Mouse (Mus musculus) lung, adult 18-20 months (tissue): Measurements from ENCODE around the gene Catsper3.

Experiments
- DNase-seq, 2 experiments: peaks; one replicate each; pipeline ENCODE4 v3.0.0; 2022; ENCODE audit warnings: mixed read lengths in 2 of 2

Catsper3 gene

DNA sequence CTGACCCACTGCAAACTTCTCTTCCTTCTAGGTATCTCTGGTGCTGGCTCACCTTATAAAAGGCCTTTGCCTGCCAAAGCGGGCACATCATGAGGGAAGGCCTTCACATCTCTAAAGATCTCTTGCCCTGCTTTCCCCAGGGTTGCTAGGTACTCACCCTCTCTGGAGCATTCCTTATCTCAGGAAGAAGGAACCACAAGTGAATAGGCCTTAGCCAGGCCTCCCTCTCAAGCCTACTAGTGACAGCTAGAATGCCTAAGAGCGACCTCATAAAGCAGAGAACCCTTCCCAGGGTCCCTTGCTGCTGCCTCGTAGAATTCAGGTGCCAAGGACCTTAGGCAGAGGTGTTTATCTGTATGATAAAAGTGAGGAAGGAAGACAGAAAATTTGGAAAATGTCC lies at the start of gene Catsper3:
TSS of gene Catsper3 (plus strand) at position 301 of the 400 bp plus-strand sequence.
- DNase-seq = no peak

GRCm38 (mm10) chr13:55737885-55738284 lies 46.5 kb upstream of the Catsper3 start:
- no peak for DNase-seq

GRCm38 (mm10) chr13:55742306-55742705 lies 42.1 kb upstream of the Catsper3 start:
- no peak for DNase-seq

GRCm38 (mm10) chr13:55754380-55754779 lies 30.0 kb upstream of the Catsper3 start:
- no peak for DNase-seq

GRCm38 (mm10) chr13:55756789-55757188 lies 27.6 kb upstream of the Catsper3 start:
- no peak for DNase-seq

- DNase-seq = no peak
Observed at GRCm38 (mm10) chr13:55757645-55758044, 26.7 kb upstream of the Catsper3 start.

DNA sequence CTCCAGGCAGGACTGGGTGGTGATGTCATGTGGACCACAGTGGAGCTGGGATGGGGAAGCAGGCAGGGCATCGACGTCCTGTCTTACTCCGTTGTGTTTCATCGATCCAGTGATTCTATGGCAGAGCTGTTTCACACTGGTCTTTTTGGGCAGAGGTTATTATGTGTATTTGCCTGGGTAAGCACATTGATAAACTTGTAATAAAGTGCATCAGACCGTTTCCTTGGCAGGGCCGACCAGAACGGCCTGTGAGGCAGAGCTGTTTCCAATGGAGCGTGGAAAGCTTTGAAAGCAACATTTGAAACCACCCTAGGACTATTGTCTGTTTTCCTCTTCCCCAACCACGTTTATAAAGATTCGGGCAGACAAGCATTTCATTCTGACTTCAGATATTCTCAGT lies 23.8 kb upstream of the Catsper3 start:
- no peak for DNase-seq

DNA sequence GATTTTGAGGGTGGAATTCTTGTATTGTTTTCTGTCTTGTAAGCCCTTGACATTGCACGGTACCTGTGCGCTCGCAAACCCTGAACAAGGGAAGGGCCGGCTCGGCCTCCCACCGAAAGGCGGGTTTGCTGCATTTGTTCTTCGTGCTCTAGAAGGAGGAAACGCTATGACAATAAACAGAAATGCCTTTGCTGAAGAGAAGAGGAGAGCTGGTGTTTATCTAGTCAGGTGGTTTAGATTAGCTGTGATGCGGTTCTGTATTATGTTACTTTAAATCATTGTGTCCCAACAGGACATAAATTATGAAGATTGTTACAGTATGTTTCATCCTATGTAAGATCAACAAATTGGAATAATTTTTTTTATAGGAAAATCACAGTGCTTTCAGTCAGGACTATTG lies 22.9 kb upstream of the Catsper3 start:
- no peak for DNase-seq

DNA sequence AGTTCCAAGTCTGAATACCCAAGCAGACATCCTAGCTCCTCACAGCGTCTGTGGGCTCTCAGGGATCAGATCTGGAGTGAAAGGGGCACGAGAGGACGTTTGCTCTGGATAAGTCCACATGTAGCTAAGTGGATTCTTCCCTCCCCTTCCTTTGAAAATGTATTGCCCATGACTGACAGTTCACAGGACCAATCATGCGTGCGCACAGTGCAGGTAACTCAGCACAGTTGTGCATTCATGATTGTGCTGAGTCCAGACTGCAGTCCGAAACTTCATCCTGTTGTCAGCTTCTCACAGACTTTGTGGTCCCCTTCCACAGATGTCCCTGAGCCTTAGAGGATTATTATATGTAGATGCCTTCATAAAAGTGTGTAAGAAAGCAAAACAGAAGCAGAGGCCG lies 10.0 kb upstream of the Catsper3 start:
- no peak for DNase-seq

GRCm38 (mm10) chr13:55775056-55775455 lies 9.3 kb upstream of the Catsper3 start:
- DNase-seq = no peak

DNA sequence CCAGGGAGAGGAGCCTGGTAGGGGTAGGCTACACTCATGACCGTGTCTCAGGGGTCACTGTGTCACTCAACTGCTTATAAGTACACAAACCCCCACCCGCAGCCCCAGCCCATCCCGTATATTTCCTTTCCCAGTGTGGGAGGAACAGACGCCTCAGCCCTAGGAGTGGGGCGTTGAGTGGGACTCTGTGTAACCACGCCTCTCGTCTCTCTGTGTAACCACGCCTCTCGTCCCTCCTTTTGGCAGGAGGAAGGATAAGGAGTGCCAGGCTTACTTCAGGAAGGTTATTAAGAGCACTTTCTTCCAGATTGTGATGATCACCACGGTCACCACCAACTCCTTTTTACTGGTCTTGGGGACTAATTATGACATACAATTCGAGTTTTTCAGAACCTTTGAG lies 1.8 kb downstream of the Catsper3 start:
- peak; percentile 66 to 74 for DNase-seq

DNA sequence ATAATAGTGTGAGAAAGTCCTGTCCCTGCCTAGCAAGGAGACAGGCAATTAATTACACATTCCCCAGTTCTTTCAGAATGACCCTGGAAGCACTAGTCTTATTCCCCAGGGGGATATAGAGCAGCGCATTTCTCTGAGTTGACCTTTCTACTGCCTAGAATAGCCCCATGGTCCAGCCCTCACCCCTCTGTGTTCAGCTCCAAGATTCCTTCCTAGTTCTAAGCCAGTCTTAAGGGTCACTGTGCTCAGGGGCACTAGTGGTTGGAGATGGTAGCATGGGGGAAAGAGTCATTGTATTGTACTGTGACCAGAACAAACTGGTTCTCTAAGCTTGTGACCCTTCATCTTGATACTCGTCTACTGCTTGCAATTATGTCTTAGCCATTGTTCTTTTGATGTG lies 16.9 kb downstream of the Catsper3 start:
- DNase-seq = no peak

DNA sequence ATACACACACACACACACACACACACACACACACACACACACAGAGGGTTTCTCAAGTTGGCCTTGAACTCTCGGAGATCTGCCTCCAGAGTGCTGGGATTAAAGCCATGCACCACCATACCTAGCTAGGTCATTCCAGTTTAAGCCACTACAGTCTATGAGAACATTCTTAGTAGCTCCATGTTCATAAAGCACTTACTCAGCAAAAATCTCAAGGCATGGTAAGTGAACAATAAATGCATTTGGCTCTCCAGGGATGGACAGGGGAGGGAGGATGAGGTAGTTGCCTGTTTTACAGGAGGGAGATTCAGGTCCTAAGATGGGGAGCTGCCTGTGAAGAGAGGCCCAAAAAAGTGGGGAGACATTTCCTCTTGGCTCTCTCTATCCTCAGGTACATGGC lies 19.6 kb downstream of the Catsper3 start:
- DNase-seq = no peak

- DNase-seq = no peak
Observed at GRCm38 (mm10) chr13:55809041-55809623, 24.8 kb downstream of the Catsper3 start.

DNA sequence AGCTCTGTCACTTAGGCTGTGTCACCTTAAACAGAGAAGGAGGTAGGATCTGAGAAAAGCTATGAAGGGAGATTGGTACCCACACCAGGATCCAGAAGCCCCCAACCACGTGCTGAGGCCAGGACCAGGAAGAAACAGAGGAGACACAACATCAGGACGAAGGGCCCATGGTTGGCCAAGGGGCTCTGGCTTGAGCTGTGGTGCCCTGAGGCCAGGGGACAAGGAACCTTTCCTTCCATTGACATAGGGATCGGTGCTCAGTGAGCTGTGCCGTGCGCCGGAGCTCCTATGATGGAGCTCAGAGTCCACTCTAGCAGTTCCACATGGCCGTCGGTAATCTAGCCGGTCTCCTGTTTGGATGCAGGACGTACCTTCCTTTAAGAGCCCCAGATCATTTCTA lies 25.3 kb downstream of the Catsper3 start:
- no peak for DNase-seq

GRCm38 (mm10) chr13:55810947-55811346 lies 26.6 kb downstream of the Catsper3 start:
- peak; percentile 49 to 63 for DNase-seq

- no peak for DNase-seq
Observed at GRCm38 (mm10) chr13:55813490-55814016, 29.2 kb downstream of the Catsper3 start.

- DNase-seq = no peak
Observed at GRCm38 (mm10) chr13:55814834-55815233, 30.5 kb downstream of the Catsper3 start.

- no peak for DNase-seq
Observed at GRCm38 (mm10) chr13:55822499-55822898, 38.1 kb downstream of the Catsper3 start.

- DNase-seq = no peak
Observed at GRCm38 (mm10) chr13:55824151-55824945, 40.0 kb downstream of the Catsper3 start.

DNA sequence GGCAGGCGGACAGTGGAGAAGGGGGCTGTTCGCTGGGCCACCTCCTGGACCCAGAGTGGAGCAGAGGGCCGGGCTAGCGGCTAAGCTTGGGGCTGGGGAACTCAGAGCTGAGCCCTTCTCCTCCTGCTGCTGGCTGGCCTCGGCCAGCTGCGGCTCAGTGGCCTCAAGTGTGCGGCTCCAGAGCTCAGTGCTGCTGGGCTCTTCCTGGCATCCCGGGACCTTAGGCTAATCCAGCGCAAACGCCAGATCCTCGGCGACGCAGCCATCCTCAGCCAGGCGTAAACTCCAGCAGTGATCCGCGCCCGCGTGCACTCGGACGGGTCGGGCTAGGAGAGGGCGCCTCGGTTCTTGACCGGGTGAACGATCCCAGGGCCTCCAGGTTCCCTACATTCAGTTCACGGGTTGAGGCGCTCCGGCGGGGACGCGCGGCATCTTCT lies 40.9 kb downstream of the Catsper3 start:
- DNase-seq = no peak

GRCm38 (mm10) chr13:55826008-55826671 lies 41.8 kb downstream of the Catsper3 start:
- no peak for DNase-seq

GRCm38 (mm10) chr13:55826796-55827678 lies 42.7 kb downstream of the Catsper3 start:
- DNase-seq = no peak
